Mouse (Mus musculus) hindbrain, postnatal 0 days (tissue): ENCODE results near the gene Snrpa. TPM values are rescaled to one million over a fixed set of nuclear protein-coding genes. Genes with fewer than 3 reads are reported as not detected.
"Not testable (repeated sequence)": the region's sequence is repeated elsewhere in the genome, so short reads cannot be mapped to it uniquely, and the experiment has no call there.

Source experiments
- ATAC-seq: fragments of 200-750 bp; cut with Nextera tagmentation; 2 replicates; pipeline ENCODE4 v1.8.0; 2017; ENCODE audit warnings: mild to moderate bottlenecking, moderate TSS enrichment, moderate library complexity
- DNase-seq: peaks from one replicate; pipeline ENCODE4 v3.0.0-alpha.2; 2015; ENCODE audit warnings: low spot score
- H3K27ac ChIP-seq: fragments of 300-500 bp; sonication (generic); 2 replicates; pipeline ENCODE4 v1.5.1; 2014; ENCODE audit warnings: mild to moderate bottlenecking
- H3K27me3 ChIP-seq: fragments of 300-500 bp; sonication (generic); 2 replicates; pipeline ENCODE4 v1.6.1; 2014; ENCODE audit warnings: low read length, mixed read lengths; ENCODE audit not compliant: insufficient read depth
- H3K36me3 ChIP-seq: fragments of 300-500 bp; sonication (generic); 2 replicates; pipeline ENCODE4 v1.6.1; 2014; ENCODE audit warnings: low read length, mixed read lengths; ENCODE audit not compliant: insufficient read depth
- H3K4me1 ChIP-seq: fragments of 300-500 bp; sonication (generic); 2 replicates; pipeline ENCODE4 v1.6.1; 2014; ENCODE audit warnings: antibody characterized with exemption, low read length, mixed read lengths; ENCODE audit not compliant: insufficient read depth
- H3K4me2 ChIP-seq: fragments of 300-500 bp; sonication (generic); 2 replicates; pipeline ENCODE4 v1.6.1; 2014; ENCODE audit warnings: low read depth, mild to moderate bottlenecking, low read length, moderate library complexity, mixed read lengths
- H3K4me3 ChIP-seq: fragments of 300-500 bp; sonication (generic); 2 replicates; pipeline ENCODE4 v1.5.1; 2014; ENCODE audit warnings: low read length
- H3K9ac ChIP-seq: fragments of 300-500 bp; sonication (generic); replicated peaks from 2 replicates; pipeline ENCODE4 v1.6.1; 2014; ENCODE audit warnings: mild to moderate bottlenecking, low read length, moderate library complexity, mixed read lengths
- H3K9me3 ChIP-seq: fragments of 300-500 bp; sonication (generic); 2 replicates; pipeline ENCODE4 v1.6.1; 2016; ENCODE audit warnings: low read length, mixed read lengths
- CTCF ChIP-seq: IDR thresholded peaks from 2 replicates; pipeline ENCODE4 v1.5.1; 2016; ENCODE audit warnings: antibody characterized with exemption, control low read depth, low read depth
- WGBS: fragments of 180-500 bp; shearing (Covaris S2); extraction: QIAGEN DNeasy Blood & Tissue Kit; methylation state at CpG from one replicate; pipeline ENCODE4 v1.1.7; 2014; 5-methylcytosine and 5-hydroxymethylcytosine counted together
- polyA plus RNA-seq: library from polyadenylated mRNA; unstranded; fragments of >200 nt; fragmentation: Nextera tagmentation; extraction: Ambion mirVana; gene quantifications from 2 replicates; pipeline ENCODE4 v1.2.1, GENCODE M21; 2015
- total RNA-seq: library from RNA; depleted of rRNA; stranded (reverse); fragments of >200 nt; gene quantifications from 2 replicates; pipeline ENCODE4 v1.2.3, GENCODE M21; 2014; rRNA removed

The Snrpa gene
- total RNA-seq (128 and 131 TPM in 2 replicates), polyA plus RNA-seq (142 and 147 TPM in 2 replicates)

- under 1% methylated on average over 63 of the region's 64 CpGs for WGBS
- TF ChIP-seq CTCF, result 0 out of 2 replicates have a peak, but pooled peaks have one; percentile 1
- ATAC-seq, result peak; percentile 98
- Histone ChIP-seq H3K27ac (peak within 1 kb of the TSS; percentile 99), H3K9me3 (no peaks in the 10 kb centered on the region), H3K4me2 (peak within 1 kb of the TSS; percentile 82), H3K9ac (peak within 1 kb of the TSS; percentile 91), H3K4me1 (peaks cover 13% of the 10 kb centered on the region), H3K4me3 (peak within 1 kb of the TSS; percentile 84), H3K27me3 (no peaks in the 10 kb centered on the region), H3K36me3 (peaks cover 31% of the 10 kb centered on the region)
- DNase-seq, result peak; percentile 98
Observed at GRCm38 (mm10) chr7:27195681-27196611, at the start of gene Snrpa, which contains the start of gene BC024978. Gene Snrpa, minus strand, starts transcription at chr7:27196271. Gene BC024978, plus strand, starts transcription at chr7:27195781.

DNA sequence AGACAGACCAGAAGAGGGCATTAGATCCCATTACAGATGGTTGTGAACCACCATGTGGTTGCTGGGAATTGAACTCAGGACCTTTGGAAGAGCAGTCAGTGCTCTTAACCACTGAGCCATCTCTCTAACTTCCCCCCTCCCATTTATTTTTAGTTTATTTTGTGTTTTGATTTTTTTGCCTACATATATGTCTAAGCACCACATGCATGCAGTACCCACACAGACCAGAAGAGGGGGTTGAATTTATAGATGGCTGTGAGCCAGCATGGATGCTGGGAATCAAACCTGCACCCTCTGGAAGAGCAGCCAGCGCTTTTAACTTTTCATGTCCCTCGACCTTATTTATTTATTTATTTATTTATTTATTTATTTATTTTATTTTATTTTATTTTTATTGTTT is 48.0 kb upstream of the Snrpa start:
- H3K4me2 ChIP-seq, H3K27me3 ChIP-seq, H3K4me3 ChIP-seq, H3K27ac ChIP-seq, DNase-seq, H3K4me1 ChIP-seq, H3K9ac ChIP-seq, ATAC-seq, H3K9me3 ChIP-seq: not testable (repeated sequence)
- peak; percentile 50 for TF ChIP-seq CTCF
- H3K36me3 ChIP-seq, result peaks cover 28% of the 10 kb centered on the region
- WGBS, result 84% methylated on average over 2 of the region's 2 CpGs

GRCm38 (mm10) chr7:27243211-27243610 is 47.1 kb upstream of the Snrpa start:
- no peak for TF ChIP-seq CTCF
- Histone ChIP-seq H3K4me3 (no peak overlapping the region), H3K27me3 (no peaks in the 10 kb centered on the region), H3K36me3 (peaks cover 28% of the 10 kb centered on the region), H3K4me2 (no peak overlapping the region), H3K9ac (no peak overlapping the region), H3K27ac (no peak overlapping the region), H3K9me3 (no peaks in the 10 kb centered on the region), H3K4me1 (no peaks in the 10 kb centered on the region)
- no peak for ATAC-seq
- no peak for DNase-seq
- 72% methylated on average over 8 of the region's 8 CpGs for WGBS

DNA sequence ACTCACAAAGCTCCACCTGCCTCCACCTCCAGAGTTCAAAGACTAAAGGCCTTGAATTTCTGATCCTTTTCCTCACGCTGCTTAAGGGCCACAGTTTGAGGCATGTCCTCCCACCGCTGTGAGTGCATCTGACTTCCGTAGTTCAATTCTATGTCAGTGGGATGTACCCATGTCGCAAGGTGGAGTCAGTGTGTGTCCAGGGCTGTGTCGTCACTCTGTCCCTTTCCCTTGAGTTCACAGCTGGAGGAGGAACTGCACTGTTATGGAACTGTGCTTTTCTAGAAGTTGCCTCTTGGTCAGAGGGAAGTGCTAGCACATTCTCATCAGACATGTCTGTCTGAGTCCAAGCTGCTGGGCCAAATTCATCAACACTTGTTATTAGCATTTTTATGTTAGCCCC is 42.5 kb upstream of the Snrpa start:
- no peaks in the 10 kb centered on the region for H3K27me3 ChIP-seq
- no peak for TF ChIP-seq CTCF
- no peak for ATAC-seq
- H3K4me3 ChIP-seq, result no peak overlapping the region
- peaks cover 1% of the 10 kb centered on the region; the same call in 1 of the 2 replicates for H3K4me1 ChIP-seq
- DNase-seq, result no peak
- H3K9ac ChIP-seq, result no peak overlapping the region
- no peak overlapping the region for H3K27ac ChIP-seq
- H3K36me3 ChIP-seq, result peaks cover 22% of the 10 kb centered on the region
- 86% methylated on average over 5 of the region's 5 CpGs for WGBS
- no peak overlapping the region for H3K4me2 ChIP-seq
- H3K9me3 ChIP-seq, result no peaks in the 10 kb centered on the region

- peaks cover 22% of the 10 kb centered on the region for H3K36me3 ChIP-seq
- no peaks in the 10 kb centered on the region for H3K9me3 ChIP-seq
- WGBS, result 90% methylated on average over 2 of the region's 2 CpGs
- no peak for DNase-seq
- no peak overlapping the region for H3K4me2 ChIP-seq
- no peak for ATAC-seq
- H3K4me3 ChIP-seq, result no peak overlapping the region
- no peak overlapping the region for H3K9ac ChIP-seq
- H3K27me3 ChIP-seq, result no peaks in the 10 kb centered on the region
- H3K4me1 ChIP-seq, result peaks cover 4% of the 10 kb centered on the region; the same call in 1 of the 2 replicates
- peak; percentile 33; the same call in 1 of the 2 replicates for TF ChIP-seq CTCF
- H3K27ac ChIP-seq, result no peak overlapping the region
Observed at GRCm38 (mm10) chr7:27237527-27237926, 41.5 kb upstream of the Snrpa start.

DNA sequence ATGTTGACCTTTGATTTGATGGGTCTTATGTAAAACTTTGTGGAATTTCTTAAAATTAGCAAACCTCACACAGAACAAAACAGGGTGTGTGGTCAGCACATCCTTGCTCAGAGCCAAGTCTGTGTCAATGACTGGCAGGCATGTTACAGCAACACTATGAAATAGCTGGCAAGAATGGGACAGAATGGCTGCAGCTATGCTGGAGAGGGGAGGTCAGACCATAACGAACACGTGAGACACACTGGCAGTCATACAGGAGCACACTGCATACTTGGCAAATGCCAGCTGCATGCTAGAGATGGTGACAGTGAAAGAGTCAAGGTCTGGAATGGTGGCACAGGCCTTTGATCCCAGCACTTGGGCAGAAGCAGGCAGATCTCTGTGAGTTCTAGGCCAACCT is 39.7 kb upstream of the Snrpa start:
- 71% methylated on average over 2 of the region's 2 CpGs for WGBS
- peaks cover 11% of the 10 kb centered on the region for H3K36me3 ChIP-seq
- no peak overlapping the region for H3K4me2 ChIP-seq
- DNase-seq (no peak), ATAC-seq (no peak)
- H3K9me3 ChIP-seq, result no peaks in the 10 kb centered on the region
- TF ChIP-seq CTCF, result no peak
- H3K27me3 ChIP-seq, result no peaks in the 10 kb centered on the region
- peaks cover 4% of the 10 kb centered on the region; the same call in 1 of the 2 replicates for H3K4me1 ChIP-seq
- no peak overlapping the region for H3K27ac ChIP-seq
- no peak overlapping the region for H3K4me3 ChIP-seq
- no peak overlapping the region for H3K9ac ChIP-seq
